Mouse (Mus musculus) CH12F3 (cell line): ENCODE measurements around the gene Msi2.

Experiments
- in situ Hi-C: fragments of 300-500 bp; cut with MboI; formaldehyde crosslinking; loops from 2 replicates; pipeline ENCODE4 v1.14.3; 2020; ENCODE audit warnings: low sequenced_read_pairs

Msi2 gene

GRCm38 (mm10) chr11:88301619-88302018, 416.7 kb downstream of the Msi2 start:
- in situ Hi-C loops: no loop called here

DNA sequence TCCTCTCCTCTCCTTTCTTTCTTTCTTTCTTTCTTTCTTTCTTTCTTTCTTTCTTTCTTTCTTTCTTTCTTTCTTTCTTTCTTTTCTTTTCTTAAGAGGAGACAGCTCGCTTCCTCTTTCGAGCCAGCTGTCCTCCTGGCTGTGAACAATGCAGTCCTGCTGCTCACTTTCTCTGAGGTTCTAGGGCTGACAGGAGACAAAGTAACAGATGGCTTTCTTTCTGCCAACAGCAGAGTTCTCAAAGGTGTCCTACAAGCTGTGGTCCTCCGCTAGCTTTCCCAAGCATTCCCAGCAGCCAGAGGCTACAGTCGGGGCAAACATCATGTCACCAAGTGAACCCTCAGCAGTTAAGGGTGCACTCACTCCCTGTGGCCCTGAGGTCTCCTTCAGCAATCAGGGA, 419.0 kb downstream of the Msi2 start:
- in situ Hi-C loops: no loop called here

DNA sequence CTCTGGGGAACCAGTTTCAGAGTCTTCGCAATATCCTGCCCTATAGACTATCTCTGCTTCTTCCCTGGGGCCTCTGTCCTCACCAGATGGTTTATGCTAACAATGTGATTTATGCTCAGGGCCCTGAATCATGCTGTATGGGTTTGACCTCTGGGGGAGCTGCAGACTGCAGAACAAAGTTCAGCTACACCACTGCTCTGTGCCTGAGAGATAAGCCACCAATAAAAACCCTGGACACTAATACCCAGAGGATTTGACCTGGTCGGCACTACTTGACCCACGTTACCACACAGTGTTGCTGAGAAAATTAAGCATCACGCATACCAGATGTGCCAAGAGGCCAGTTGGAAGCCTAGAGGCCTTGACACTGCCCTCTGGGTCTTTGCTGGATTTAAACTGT, 420.8 kb downstream of the Msi2 start:
- in situ Hi-C loops: no loop called here

GRCm38 (mm10) chr11:88295298-88295697, 423.0 kb downstream of the Msi2 start:
- in situ Hi-C loops: no loop called here

DNA sequence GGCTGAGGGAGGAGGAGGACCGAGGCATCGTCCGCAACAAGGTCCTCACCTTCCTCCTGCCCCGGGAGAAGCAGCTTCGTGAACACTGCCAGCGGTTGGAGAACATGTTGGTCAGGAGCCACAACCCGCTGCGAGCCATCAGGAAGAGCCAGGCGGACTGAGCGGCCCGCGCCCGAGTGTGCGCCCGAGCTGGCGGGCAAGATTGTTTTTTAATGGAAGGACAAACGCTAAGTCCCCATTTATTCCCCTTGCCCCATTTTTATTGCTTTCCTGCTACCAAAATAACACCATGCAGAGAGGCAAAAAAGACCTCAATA, 424.0 kb downstream of the Msi2 start:
- in situ Hi-C loops: no loop called here

- in situ Hi-C loops: no loop called here
These were observed 424.5 kb downstream of the Msi2 start, which contains the start of gene Ccdc182 for GRCm38 (mm10) chr11:88293631-88294393. Gene Ccdc182, plus strand, starts transcription at chr11:88294058.

DNA sequence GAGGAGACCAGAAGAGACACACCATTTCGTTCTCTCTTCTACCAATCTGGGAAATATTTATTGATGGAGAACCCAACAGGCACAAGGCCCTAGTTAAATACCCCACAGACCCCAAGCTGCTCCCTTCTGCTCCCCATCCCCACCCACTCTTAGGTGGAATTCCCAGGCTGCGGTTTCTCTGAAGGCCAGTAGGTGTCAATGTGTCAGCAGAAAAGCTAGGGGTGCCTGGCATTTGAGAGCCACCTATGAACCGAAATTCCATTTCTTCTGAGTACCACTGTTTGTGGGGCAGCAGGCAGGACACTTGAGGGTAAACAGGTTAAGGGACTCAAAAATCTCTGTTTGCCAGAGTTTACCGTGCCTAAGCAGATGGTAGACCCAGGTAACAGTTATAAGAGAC, 426.6 kb downstream of the Msi2 start:
- in situ Hi-C loops: no loop called here

DNA sequence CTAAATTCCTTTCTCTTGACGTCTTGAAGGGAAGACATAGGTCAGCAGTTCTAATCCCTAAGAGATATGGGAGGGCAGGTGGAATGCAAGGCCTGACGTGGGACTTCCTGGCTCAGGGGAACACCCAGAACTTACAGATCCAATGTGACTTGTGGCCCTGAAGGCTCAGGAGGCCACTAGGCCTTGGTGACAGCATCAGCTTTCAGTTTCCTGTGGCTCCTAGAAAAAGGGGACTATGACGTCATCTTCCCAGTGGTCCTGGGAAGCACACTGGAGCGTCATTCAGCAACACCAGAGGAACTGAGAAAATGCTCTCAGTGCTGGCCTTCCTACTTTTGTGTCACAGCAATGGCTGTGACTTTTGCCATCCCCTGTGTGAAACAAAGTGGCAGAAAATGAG, 427.1 kb downstream of the Msi2 start:
- in situ Hi-C loops: no loop called here
